Mouse (Mus musculus) cerebellum, adult 2 months (tissue): ENCODE data around the gene Zfand2b. TPM values are rescaled to one million over a fixed set of nuclear protein-coding genes. Genes with fewer than 3 reads are reported as not detected.
A peak's percentile ranks its signal among the peaks of the same experiment; 100 is the strongest.

Source experiments
- DNase-seq, 2 experiments: peaks; one replicate each; pipeline ENCODE4 v3.0.0; 2021
- H3K27ac ChIP-seq: fragments of 200-500 bp; 2 replicates; pipeline ENCODE4 v1.5.1; 2012; ENCODE audit warnings: low read length, control low read depth, inconsistent platforms; ENCODE audit not compliant: insufficient read depth
- H3K27me3 ChIP-seq: fragments of 200-500 bp; 2 replicates; pipeline ENCODE4 v1.6.1; 2012; ENCODE audit warnings: inconsistent platforms, mild to moderate bottlenecking, low read length, moderate library complexity; ENCODE audit not compliant: control insufficient read depth, insufficient read depth
- H3K4me1 ChIP-seq: fragments of 200-500 bp; 2 replicates; pipeline ENCODE4 v1.6.1; 2011; ENCODE audit warnings: low read length; ENCODE audit not compliant: control insufficient read depth, insufficient read depth
- H3K4me3 ChIP-seq: fragments of 200-500 bp; replicated peaks from 2 replicates; pipeline ENCODE3; 2011; ENCODE audit warnings: mild to moderate bottlenecking, low read depth, low read length, control low read depth; ENCODE audit not compliant: insufficient read depth
- CTCF ChIP-seq: fragments of 200-500 bp; IDR thresholded peaks from 2 replicates; pipeline ENCODE4 v1.5.1; 2011; ENCODE audit warnings: low read depth, mild to moderate bottlenecking, control low read depth, low read length, moderate library complexity, borderline replicate concordance; ENCODE audit not compliant: insufficient read depth
- POLR2A ChIP-seq: fragments of 200-500 bp; IDR thresholded peaks from 2 replicates; pipeline ENCODE4 v1.6.1; 2011; ENCODE audit warnings: low read length, control low read depth, borderline replicate concordance; ENCODE audit not compliant: insufficient read depth
- WGBS: fragments of 180-500 bp; shearing (Covaris S2); methylation state at CpG from one replicate; pipeline ENCODE4 v1.1.7; 2018; 5-methylcytosine and 5-hydroxymethylcytosine counted together
- polyA plus RNA-seq: library from polyadenylated mRNA; depleted of rRNA; stranded (reverse); fragments of >200 nt; gene quantifications from 2 replicates; pipeline ENCODE4 v1.2.3, GENCODE M21; 2012

The Zfand2b gene
- polyA plus RNA-seq, 1 experiment = 61.6 TPM

GRCm38 (mm10) chr1:75191622-75192402 is 23.4 kb downstream of the Zfand2b start, which contains the start of the genes Ankzf1 and Atg9a:
Ankzf1 (plus strand) TSS chr1:75192151.
Atg9a (minus strand) TSS chr1:75192196.
- H3K4me1 ChIP-seq = peaks cover 5% of the 10 kb centered on the region
- 2% methylated on average over 56 of the region's 56 CpGs for WGBS
- peak within 1 kb of the TSS; percentile 82 for H3K4me3 ChIP-seq
- no peaks in the 10 kb centered on the region for H3K27me3 ChIP-seq
- H3K27ac ChIP-seq = peak within 1 kb of the TSS; percentile 74
- peak; percentile 95 to 99 for DNase-seq
- TF ChIP-seq CTCF (no peak), POLR2A (peak; percentile 88)

GRCm38 (mm10) chr1:75192452-75192851 is 24.0 kb downstream of the Zfand2b start:
- peak in 1 of 2 experiments; percentile 50 for DNase-seq
- Histone ChIP-seq H3K27me3 (no peaks in the 10 kb centered on the region), H3K27ac (peak overlapping the region; percentile 6), H3K4me3 (peak overlapping the region; percentile 82), H3K4me1 (peaks cover 5% of the 10 kb centered on the region)
- TF ChIP-seq CTCF (no peak), POLR2A (no peak)
- under 1% methylated on average over 19 of the region's 19 CpGs for WGBS

GRCm38 (mm10) chr1:75201236-75201635 is 32.8 kb downstream of the Zfand2b start:
- H3K27me3 ChIP-seq = no peaks in the 10 kb centered on the region
- H3K27ac ChIP-seq = no peak overlapping the region
- H3K4me1 ChIP-seq = no peaks in the 10 kb centered on the region
- no peak for TF ChIP-seq POLR2A
- no peak for TF ChIP-seq CTCF
- no peak for DNase-seq
- no peak overlapping the region for H3K4me3 ChIP-seq
- WGBS = 90% methylated on average over 1 of the region's 1 CpGs

GRCm38 (mm10) chr1:75208967-75209678 is 40.7 kb downstream of the Zfand2b start:
- H3K27ac ChIP-seq = no peak overlapping the region
- 12% methylated on average over 34 of the region's 34 CpGs for whole genome bisulfite sequencing
- H3K27me3 ChIP-seq = no peaks in the 10 kb centered on the region
- peak overlapping the region; percentile 34 for H3K4me3 ChIP-seq
- DNase-seq = no peak
- peaks cover 16% of the 10 kb centered on the region; the same call in 1 of the 2 replicates for H3K4me1 ChIP-seq
- TF ChIP-seq POLR2A = no peak
- no peak for TF ChIP-seq CTCF

GRCm38 (mm10) chr1:75210136-75211087 is 42.0 kb downstream of the Zfand2b start, which contains the start of the genes Glb1l and Stk16:
Glb1l (minus strand) TSS chr1:75210813.
Stk16 (plus strand) TSS chr1:75210838.
- Histone ChIP-seq H3K4me1 (peaks cover 16% of the 10 kb centered on the region; the same call in 1 of the 2 replicates), H3K27me3 (no peaks in the 10 kb centered on the region), H3K4me3 (peak within 1 kb of the TSS; percentile 65), H3K27ac (0 out of 2 replicates have a peak within 1 kb of the TSS, but pooled peaks have one; percentile 19)
- 5% methylated on average over 42 of the region's 42 CpGs for WGBS
- TF ChIP-seq POLR2A (peak; percentile 63; the same call in 1 of the 2 replicates), CTCF (no peak)
- DNase-seq = peak; percentile 96 to 97

- Histone ChIP-seq H3K4me3 (peak overlapping the region; percentile 65), H3K27me3 (no peaks in the 10 kb centered on the region), H3K4me1 (peaks cover 24% of the 10 kb centered on the region), H3K27ac (0 out of 2 replicates have a peak overlapping the region, but pooled peaks have one; percentile 3)
- TF ChIP-seq CTCF (no peak), POLR2A (no peak)
- WGBS = 12% methylated on average over 17 of the region's 17 CpGs
- DNase-seq = no peak
Observed at GRCm38 (mm10) chr1:75211141-75211708, 42.8 kb downstream of the Zfand2b start.

GRCm38 (mm10) chr1:75212542-75212941 is 44.1 kb downstream of the Zfand2b start:
- no peak for DNase-seq
- WGBS = 75% methylated on average over 4 of the region's 4 CpGs
- Histone ChIP-seq H3K4me1 (peaks cover 27% of the 10 kb centered on the region), H3K4me3 (no peak overlapping the region), H3K27me3 (no peaks in the 10 kb centered on the region), H3K27ac (no peak overlapping the region)
- TF ChIP-seq CTCF = no peak
- TF ChIP-seq POLR2A = no peak
